Mouse (Mus musculus): Measurements from ENCODE around the gene Car11.

Car11 gene

DNA sequence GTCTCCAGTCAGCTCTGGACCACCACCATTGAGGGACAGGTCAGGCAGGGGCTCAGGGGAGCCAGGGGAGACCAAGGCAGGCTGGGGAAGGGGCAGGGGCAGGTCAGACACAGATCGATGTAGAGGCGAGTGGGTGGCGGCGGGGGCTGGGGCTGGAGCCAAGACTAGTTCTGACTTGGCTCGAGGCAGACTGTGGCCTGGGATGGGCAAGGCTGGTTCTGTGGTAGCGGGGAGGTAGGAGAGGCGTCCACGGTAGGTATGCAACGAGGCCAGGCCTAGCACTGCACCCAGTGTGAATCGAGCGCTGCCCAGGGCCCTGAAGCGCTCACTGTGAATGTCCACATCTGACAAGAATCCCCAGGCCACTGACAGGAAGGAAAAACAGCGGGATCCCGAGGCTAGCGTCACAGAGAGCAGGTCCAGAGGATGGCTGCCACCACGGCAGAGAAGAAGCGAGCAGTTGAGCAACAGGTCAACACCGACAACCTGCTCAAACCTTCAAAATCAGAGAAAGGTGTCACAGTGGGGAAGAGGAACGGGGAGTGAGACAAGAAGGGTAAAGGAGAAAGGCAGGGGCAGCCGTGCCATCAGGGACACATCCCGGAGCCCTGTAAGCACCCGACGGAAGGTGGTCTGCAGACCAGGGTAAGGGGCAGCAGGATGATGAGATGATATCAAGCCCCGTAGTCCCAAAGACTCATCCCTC is 11.8 kb downstream of the Car11 start:
- DNase-seq, result no peak

DNA sequence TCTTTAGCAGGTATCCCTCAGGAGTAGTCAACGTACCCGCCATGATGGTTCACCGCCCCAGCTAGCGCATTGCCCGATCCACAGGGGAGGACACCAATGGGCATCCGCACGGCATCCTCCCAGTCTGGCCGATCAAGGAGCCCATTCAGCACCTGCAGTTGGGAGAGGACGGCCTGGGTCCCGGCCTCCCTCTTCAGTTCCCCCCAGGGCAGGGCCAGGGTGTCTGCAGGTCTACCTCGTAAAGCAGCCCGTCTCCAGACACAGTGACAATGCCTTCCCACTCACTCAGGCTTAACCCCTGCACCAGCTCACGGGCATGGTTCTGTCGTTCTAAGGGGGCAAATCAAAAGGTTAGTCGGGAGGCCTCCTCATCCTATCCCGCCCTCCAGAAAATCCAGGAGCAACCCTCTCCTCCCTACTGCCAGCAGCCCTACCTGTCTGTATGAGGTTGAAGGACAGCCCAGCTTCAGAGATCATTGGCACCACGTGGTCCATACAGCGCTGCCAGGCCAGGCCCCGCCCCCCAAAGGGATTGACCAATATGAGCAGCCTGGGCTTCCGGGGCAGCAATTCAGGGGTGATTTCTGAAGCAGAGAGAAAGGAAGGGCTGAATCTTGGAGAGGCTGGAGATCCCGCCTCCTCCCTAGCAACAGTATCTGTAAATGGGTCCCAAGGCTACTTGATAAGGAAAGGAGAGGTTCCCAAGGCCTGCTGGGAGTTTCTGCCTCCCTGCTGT is 12.5 kb downstream of the Car11 start:
- peak; percentile 54 to 67 for DNase-seq

DNA sequence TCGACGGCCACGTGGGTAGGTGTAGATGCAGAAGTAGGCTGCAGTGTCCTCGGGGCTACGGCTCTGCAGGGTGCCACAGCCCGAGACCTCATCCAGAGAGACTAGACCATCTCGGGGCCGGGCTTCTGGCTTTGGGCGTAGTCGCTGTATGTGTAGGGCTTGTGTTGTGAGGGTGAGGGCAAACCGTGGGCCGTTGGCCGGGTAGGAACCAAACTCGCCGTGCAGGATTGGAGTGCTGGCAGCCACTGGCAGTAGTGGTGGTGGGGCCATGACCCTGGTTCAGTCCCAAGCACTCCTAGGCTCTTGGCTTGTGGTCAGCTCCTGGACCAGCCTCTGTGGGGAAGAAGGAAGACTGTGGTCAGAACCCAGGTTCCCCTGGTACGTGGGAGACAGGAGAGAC is 13.8 kb downstream of the Car11 start:
- no peak for DNase-seq

DNA sequence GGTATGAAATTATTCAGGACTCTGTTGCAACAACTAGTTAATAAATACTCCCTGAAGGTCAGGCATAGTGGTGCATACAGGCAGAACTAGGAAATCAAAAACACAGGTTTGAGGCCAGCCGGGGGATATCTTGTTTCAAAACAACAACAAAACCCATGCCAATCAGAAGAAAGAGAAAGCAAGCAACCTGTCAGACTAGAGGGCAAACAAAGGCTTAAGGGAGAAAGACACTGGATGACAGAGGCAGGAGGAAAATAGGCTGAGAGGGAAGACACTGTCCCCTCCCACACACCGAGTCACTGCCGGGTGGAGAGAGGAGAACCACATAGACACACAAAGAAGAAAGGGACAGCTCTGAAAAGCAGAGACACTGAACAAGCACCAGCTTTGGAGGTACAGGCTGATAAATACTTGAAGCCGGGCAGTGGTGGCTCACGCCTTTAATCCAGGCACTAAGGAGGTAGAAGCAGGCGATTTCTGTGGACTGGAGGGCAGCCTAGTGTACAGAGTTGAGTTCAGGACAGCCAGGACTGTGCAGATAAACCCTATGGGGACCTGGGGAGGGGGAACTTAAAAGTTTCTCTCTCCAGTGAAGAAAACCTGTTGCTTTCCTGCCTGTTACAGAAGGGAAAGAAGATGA is 14.4 kb downstream of the Car11 start:
- DNase-seq, result no peak

DNA sequence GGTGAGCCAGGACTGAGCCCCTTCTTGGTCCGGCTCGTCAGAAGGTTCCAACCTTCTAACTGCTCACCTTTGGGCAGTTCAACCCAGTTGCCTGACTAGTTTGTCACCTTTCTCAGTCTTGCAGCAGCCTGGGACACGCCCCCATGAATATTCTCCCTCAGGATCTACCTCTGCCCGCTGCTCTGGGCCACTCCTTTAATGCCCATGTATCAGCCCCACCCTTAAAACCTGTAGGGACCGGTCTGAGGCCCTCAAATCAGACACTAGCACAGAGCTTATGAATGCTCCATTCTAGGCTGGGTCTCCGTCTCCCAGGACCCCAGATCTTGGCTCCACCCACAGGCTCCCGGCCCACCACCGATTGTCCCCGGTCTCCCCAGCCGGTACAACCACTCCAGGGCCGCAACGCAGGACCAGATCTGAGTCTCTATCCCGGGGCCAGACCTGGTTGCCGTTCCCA is 15.0 kb downstream of the Car11 start:
- DNase-seq, result no peak

DNA sequence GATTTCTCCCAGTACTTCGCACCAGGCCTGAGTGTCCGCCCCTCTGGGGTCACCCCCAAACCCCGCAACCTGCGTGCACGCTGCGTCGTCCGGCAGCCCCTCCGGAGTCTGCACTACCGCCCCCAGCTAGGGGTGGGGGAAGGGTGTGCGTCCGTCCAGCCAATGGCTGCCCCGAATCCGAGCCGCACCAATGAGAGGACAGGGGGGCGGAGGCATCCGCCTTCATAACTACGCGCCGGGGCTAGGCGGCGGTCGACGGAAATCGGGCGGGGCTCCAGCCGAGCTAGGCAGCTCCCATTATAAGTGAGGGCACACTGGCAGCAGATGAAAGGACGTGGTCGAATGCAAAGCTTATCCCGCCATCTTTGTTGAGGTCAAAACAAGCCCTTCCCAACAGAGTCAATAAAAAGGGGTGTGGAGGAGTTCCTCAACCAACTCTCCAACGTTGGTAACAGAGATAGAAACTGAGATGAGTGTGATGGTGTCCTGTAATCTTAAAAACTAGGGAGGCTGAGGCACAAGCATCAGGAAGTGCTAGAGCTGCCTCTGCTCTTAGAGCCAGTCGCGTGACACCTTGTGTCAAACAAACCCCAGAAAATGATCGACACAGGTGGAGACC is 15.6 kb downstream of the Car11 start, which contains the start of gene Rpl18:
Gene Rpl18 (plus strand): TSS at position 368 of the 619 bp plus-strand sequence.
- peak; percentile 98 to 99 for DNase-seq

DNA sequence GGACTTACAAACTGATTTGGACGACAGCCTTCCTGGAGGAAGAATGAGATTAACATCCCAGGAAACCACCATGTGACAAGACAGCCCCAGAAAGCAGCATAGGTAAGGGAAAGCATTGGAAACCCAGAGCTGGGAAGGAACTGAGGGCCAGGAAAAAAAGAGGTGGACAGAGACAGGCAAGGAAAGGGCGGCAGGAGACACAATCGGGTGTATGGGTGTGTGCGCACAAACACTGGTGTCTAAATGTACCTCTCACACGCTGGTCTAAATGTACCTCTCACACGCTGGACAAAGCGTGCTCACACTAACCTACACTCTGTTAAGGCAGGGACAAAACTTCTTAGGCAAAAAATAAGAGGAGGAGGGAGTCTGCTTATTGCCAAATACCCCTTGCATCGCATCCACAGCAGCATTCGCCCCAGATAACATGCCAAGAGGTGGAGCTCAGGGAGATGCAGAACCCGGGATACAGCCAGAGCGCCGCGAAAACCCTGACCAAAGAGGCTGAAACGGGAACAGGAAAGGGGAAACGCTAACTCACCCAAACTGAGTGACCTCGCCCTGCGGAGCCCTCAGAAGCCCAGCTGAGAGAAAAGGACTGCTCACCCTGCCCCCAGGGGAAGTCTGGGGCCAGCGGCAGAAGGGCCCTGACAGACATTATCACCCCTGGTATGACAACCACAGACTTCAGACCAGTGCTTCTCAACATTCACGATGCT is 16.3 kb downstream of the Car11 start:
- DNase-seq, result no peak

DNA sequence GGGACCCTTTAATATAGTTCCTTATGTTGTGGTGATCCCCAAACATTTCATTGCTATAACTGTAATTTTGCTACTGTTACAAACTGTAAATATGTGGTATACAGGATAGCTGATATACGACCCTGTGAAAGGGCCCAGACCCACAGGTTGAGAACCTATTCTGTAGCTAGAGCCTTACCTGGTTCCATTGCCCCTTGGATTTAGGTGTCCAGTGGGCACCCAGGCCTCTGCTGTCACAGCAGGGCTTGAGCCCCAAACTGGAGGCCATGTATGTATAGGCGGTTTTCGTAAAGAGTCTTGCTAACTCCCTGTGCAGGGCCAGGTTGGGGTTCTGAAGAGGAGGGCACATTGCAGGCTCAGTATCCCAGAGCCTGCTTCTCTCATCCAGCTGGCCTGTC is 16.8 kb downstream of the Car11 start:
- no peak for DNase-seq

DNA sequence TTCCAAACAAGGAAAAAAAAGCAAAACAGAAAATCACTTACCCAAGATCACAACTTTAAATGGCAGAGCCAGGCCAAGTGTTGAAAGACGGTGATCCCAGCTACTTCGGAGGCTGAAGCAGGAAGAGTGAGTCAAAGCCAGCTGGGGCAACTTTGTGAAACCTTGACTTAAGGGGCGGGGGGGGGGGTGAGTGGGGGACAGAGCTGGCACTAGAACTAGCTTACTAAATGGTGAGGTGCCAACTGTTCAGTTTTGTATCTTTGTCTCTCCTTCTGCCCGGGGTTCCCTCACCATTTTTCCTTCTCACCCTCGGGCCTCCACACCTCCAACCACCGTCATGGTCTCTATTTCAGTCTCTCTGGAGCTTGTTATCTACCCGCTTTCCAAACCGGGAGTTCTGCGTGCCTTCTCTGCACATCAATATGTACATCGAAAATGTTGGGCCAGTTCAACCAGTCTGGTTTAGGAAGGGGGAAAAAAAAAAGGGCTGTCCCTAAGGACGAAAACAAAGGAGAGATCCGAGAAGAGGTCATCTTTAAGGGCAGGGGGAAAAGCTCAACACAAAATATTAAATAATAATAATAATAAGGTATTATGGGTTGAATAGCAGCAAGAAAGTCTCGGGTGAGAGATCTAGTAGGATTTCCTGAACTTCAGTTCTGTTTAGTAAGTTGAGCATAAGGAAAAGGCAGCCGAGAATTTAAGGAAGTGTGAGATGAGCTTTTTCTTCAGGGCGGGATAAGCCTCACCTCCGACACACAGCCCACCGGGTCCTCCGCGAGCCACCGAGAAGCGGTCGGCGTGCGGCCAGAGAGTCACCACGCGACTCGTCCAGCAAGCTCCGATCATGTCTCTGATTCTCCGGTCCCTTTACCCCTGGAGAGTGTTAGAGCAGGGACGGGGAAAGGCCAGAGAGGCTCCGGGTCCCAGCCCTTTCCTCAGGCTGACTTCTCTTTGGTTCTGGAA is 17.6 kb downstream of the Car11 start:
- DNase-seq, result no peak

DNA sequence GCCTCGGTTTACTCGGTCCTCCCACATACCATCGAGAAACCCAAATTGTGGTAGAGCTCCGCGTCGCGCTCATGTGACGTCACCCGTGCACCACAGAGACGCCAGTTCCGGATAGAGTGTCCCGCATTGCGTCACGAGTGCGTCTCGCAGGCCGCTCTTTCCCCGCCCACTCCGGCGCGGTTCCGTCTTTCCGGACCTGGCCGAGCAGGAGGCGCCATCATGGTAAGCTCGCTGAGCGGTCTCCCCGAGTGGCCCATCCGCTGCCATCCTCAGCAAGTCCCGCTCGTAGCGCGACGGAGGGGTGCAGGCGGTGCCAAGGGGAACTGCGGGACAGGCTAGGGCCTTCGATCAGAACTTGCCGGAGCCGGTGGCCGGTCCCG is 18.3 kb downstream of the Car11 start, which contains the start of gene Sphk2:
Gene Sphk2 (minus strand): TSS at position 85 of the 380 bp plus-strand sequence.
- peak; percentile 99 to 100 for DNase-seq

DNA sequence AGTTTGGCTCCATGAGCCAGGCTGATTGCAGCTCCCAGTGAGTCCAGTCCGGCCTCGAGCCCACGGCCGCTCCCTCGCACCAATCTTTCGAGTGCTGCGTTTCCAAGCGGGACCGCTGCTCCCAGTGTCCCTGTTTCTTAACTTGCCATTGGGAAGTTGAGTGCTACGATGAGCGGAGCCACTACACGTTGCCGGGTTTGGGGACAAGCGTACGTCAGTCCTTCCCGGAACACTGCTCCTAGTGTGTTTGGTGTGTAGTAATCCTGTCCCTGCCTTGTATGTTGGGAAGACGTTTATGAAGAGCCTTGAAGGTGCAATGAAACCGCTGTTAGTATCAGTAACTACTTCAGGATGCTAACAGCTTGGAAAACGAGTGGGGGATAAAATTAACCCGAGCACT is 18.7 kb downstream of the Car11 start:
- DNase-seq, result no peak

DNA sequence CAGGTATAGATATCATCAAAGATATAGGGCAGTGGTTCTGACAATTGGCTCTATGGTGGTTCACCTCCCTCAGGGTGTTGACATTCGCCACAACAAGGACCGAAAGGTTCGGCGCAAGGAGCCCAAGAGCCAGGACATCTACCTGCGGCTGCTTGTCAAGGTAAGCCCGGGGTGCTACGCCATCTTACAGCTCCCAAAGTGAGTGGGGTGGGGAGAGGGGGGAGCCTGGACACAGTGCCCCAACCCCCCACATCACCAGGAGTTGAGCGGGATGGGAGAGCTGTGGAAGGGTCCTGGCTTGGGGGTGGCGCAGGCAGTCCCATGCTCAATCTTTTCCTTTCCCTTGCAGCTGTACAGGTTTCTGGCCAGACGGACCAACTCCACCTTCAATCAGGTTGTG is 19.5 kb downstream of the Car11 start:
- no peak for DNase-seq

DNA sequence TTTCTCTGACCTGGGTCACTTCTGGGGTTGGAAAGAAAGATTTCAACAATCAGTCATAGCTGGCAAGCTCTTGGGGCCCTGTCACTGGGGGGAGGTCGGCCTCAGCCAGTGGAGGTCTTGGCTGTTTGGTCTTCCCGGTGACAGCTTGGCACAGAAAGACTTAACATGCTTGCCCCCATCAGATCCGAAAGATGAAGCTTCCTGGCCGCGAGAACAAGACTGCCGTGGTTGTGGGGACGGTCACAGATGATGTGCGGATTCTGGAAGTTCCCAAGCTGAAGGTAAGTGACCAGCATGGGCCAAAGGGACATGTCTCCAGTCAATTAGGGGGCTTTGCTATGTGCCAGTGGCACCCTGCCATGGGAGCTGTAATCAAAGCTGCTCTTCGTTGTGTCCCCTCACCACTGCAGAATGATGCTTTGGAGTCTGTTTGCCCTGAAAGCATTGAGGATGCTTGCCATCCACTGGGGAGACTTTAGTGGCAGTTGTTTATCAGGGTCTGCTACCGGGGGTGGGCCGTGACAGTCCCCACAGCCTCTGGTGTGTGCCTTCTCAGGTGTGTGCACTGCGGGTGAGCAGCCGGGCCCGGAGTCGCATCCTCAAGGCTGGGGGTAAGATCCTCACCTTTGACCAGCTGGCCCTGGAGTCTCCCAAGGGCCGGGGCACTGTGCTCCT is 20.2 kb downstream of the Car11 start:
- no peak for DNase-seq

DNA sequence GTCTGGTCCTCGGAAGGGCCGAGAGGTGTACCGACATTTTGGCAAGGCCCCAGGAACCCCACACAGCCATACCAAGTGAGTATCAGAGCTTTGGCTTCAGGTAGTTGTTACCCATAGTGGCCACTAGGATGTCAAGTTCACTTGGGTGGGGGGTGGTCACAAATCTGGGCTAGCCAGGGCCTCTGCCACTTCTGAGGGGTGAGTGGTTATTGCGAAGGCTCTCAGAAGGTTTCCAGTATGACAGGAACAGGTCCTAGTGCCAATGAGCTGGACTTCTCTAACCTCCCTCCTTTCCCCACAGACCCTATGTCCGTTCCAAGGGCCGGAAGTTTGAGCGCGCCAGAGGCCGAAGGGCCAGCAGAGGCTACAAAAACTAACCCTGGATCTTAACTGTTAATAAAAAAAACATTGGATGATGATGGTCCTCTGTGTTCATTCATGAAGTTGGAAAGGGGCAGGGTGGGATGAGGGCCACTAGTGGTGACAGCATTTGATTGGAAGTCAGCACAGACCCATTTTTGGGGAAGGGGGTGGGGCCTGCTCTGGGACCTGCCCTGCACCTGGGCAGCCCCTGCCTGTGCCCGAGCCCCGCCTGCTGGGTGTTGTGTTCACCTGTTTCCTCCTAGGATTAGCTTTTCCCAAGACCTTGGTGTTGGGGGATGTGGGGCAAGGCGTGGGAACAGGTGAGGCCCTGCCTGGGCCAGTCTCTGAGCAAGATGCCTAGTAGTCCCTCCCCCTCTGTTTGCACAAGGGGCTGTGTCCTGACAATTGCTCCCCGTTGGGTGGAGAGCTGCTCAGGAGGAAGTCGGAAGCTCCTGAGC is 21.0 kb downstream of the Car11 start, which contains the start of gene Fam83e:
Gene Fam83e (plus strand): TSS at position 800 of the 821 bp plus-strand sequence.
- DNase-seq, result peak in 1 of 2 experiments; percentile 32

DNA sequence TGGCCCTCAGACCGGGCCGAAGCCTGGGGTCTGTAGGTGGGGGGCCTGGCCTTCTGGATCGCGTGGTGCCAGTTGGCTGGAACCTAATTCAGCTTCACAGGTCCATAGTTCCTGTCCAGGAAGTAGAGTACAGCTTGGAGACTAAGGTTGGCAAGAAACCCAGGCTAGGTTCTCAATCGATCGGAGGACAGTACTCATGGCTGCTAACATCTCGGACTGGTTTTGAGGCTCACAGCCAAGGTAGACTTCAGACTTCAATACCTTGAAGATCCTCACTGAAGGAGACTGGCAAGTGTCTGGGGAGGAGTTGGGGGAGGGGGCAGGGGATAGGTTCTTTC is 21.6 kb downstream of the Car11 start:
- DNase-seq, result no peak

DNA sequence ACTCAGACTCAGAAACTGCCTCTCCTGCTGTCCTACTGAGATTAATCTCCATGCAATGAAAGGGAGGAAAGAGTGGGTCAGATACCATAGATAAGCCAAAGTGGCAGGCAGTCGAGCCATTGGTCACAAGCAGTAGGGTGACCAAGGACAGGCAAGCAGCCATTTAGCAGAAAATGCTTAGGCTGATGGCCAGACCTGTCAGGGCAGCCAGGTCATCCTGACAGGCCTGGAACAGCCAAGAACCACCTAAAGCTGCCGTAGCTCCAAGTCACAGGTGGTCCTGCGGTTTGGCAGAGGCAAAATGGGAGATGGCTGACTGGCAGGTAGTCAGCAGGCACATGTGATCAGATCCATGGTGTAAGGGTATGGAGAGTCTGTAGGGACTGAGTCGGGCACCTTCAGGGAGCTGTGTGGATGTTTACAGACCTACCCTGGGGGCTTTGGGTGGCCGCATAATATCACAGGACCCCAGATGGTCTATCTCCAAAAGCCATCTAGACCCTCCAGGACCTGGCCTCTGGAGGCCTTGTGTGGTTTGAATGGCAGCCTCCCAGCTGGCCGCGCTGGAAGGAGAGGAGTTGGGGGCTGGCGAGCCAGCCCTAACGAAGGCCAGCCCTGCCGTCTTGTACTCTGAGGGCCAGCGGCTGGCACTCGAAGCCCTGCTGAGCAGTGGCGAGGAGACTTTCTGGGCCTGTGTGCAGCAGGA is 22.2 kb downstream of the Car11 start:
- no peak for DNase-seq

DNA sequence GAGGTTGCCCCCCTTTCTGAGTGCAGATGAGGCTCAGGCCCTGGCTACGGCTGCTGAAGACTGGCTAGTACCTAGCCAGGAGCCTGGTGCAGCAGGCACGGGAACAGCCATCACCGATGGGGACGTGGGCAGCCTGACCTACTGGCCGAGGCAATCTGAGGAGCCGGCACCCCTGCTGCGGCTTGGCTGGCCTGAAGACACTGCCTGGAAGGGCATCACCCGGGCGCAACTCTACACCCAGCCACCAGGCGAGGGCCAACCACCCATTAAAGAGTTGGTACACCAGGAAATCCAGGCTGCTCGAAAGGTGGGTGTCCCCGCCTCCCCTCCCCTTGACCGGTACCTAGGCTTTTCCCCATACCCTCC is 22.7 kb downstream of the Car11 start:
- peak in 1 of 2 experiments; percentile 39 for DNase-seq

DNA sequence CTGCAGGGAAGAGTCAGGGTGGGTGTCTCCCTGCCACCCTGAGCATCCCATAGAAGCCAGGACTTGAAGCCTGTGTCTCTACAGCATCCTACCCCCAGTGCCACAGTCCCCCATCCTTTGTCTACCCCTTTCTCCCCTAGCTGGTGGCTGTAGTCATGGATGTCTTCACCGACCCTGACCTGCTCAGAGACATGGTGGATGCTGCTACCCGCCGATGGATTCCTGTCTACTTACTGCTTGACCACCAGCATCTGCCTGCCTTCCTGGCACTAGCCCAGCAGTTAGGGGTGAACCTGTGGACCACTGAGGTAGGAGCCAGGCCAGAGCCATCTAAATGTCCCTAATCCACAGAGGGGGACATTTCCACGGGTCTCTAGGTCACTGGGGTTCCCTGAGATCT is 23.7 kb downstream of the Car11 start:
- DNase-seq, result no peak

DNA sequence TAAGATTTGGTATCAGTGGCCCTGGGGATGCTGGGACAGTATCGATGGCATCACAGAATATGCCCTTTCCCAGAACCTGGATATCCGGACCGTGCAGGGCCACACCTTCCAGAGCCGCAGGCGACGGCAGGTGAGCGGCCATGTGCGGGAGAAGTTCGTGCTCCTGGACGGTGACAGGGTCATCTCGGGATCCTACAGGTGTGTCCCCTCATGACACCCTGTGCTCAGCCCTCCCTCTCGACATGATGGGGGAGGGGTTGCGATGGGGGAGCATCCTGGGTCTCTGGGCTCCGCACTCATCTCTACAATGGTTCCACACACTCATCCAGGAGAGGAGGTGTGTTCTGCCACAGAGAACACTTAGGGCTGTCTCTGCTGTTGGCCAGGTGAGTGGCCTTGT is 24.1 kb downstream of the Car11 start:
- DNase-seq, result no peak

Measured in kidney, postnatal 4 days (tissue).